Mouse (Mus musculus): ENCODE data around the gene Zfp418. TPM values are rescaled to one million over a fixed set of nuclear protein-coding genes. Genes with fewer than 3 reads are reported as not detected.
A peak's percentile ranks its signal among the peaks of the same experiment; 100 is the strongest.
"Not testable (repeated sequence)": the region's sequence is repeated elsewhere in the genome, so short reads cannot be mapped to it uniquely, and the experiment has no call there.

Zfp418 gene
- 2.4 and 3.1 TPM in 2 replicates for polyA plus RNA-seq (2015; fragmentation: Nextera tagmentation; extraction: Ambion mirVana)

GRCm38 (mm10) chr7:7171227-7172147 is at the start of gene Zfp418:
Gene Zfp418 (plus strand): TSS chr7:7171330.
- peak; percentile 95 for ATAC-seq (ENCODE audit: borderline replicate concordance, extremely low read depth, low FRiP score, low TSS enrichment)
- peak within 1 kb of the TSS; percentile 62 for H3K4me2 ChIP-seq
- H3K27me3 ChIP-seq: no peaks in the 10 kb centered on the region
- peak within 1 kb of the TSS; percentile 82 for H3K27ac ChIP-seq
- under 1% methylated on average over 26 of the region's 26 CpGs for WGBS
- H3K36me3 ChIP-seq: peaks cover 8% of the 10 kb centered on the region; the same call in 1 of the 2 replicates
- peak within 1 kb of the TSS; percentile 66 for H3K9ac ChIP-seq
- H3K9me3 ChIP-seq: no peaks in the 10 kb centered on the region
- H3K4me3 ChIP-seq: peak within 1 kb of the TSS; percentile 66
- H3K4me1 ChIP-seq: peaks cover 6% of the 10 kb centered on the region; the same call in 1 of the 2 replicates

- Histone ChIP-seq H3K4me1 (peaks cover 9% of the 10 kb centered on the region; the same call in 1 of the 2 replicates), H3K4me2 (peak overlapping the region; percentile 67), H3K4me3 (peak overlapping the region; percentile 66), H3K36me3 (peaks cover 8% of the 10 kb centered on the region; the same call in 1 of the 2 replicates), H3K9ac (no peak overlapping the region), H3K9me3 (no peaks in the 10 kb centered on the region), H3K27ac (no peak overlapping the region), H3K27me3 (no peaks in the 10 kb centered on the region)
- no peak for ATAC-seq (ENCODE audit: borderline replicate concordance, extremely low read depth, low FRiP score, low TSS enrichment)
- 50% methylated on average over 6 of the region's 6 CpGs for WGBS
Observed at GRCm38 (mm10) chr7:7121602-7121980, 49.5 kb upstream of the Zfp418 start.

- not testable (repeated sequence) for H3K4me3 ChIP-seq; H3K27ac ChIP-seq; H3K36me3 ChIP-seq; H3K9me3 ChIP-seq; H3K9ac ChIP-seq; H3K4me1 ChIP-seq; H3K4me2 ChIP-seq; ATAC-seq (ENCODE audit: borderline replicate concordance, extremely low read depth, low FRiP score, low TSS enrichment); H3K27me3 ChIP-seq
- WGBS: 93% methylated on average over 15 of the region's 15 CpGs
Observed at GRCm38 (mm10) chr7:7130491-7131124, 40.5 kb upstream of the Zfp418 start.

GRCm38 (mm10) chr7:7132751-7133150 is 38.4 kb upstream of the Zfp418 start:
- ATAC-seq (ENCODE audit: borderline replicate concordance, extremely low read depth, low FRiP score, low TSS enrichment): no peak
- Histone ChIP-seq H3K36me3 (no peaks in the 10 kb centered on the region), H3K4me2 (no peak overlapping the region), H3K9ac (no peak overlapping the region), H3K4me1 (no peaks in the 10 kb centered on the region), H3K27me3 (no peaks in the 10 kb centered on the region), H3K4me3 (no peak overlapping the region), H3K27ac (no peak overlapping the region), H3K9me3 (no peaks in the 10 kb centered on the region)
- WGBS: 68% methylated on average over 8 of the region's 8 CpGs

GRCm38 (mm10) chr7:7136379-7136866 is 34.7 kb upstream of the Zfp418 start, which contains the start of gene Zfp773:
Gene Zfp773 (minus strand): TSS chr7:7136755.
- Histone ChIP-seq H3K4me1 (no peaks in the 10 kb centered on the region), H3K4me2 (peak within 1 kb of the TSS; percentile 52), H3K9ac (peak within 1 kb of the TSS; percentile 39), H3K27me3 (no peaks in the 10 kb centered on the region), H3K27ac (peak within 1 kb of the TSS; percentile 52; the same call in 1 of the 2 replicates), H3K9me3 (no peaks in the 10 kb centered on the region), H3K36me3 (no peaks in the 10 kb centered on the region), H3K4me3 (peak within 1 kb of the TSS; percentile 46)
- ATAC-seq (ENCODE audit: borderline replicate concordance, extremely low read depth, low FRiP score, low TSS enrichment): peak; percentile 94
- 6% methylated on average over 16 of the region's 16 CpGs for WGBS

- Histone ChIP-seq H3K4me3 (no peak overlapping the region), H3K4me1 (no peaks in the 10 kb centered on the region), H3K9ac (no peak overlapping the region), H3K36me3 (no peaks in the 10 kb centered on the region), H3K9me3 (no peaks in the 10 kb centered on the region), H3K4me2 (no peak overlapping the region), H3K27ac (no peak overlapping the region), H3K27me3 (no peaks in the 10 kb centered on the region)
- WGBS: 92% methylated on average over 1 of the region's 1 CpGs
- ATAC-seq (ENCODE audit: borderline replicate concordance, extremely low read depth, low FRiP score, low TSS enrichment): no peak
Observed at GRCm38 (mm10) chr7:7144215-7144614, 26.9 kb upstream of the Zfp418 start.

GRCm38 (mm10) chr7:7145991-7146608 is 25.0 kb upstream of the Zfp418 start:
- Histone ChIP-seq H3K4me3 (no peak overlapping the region), H3K36me3 (no peaks in the 10 kb centered on the region), H3K9ac (no peak overlapping the region), H3K4me1 (no peaks in the 10 kb centered on the region), H3K27me3 (no peaks in the 10 kb centered on the region), H3K4me2 (no peak overlapping the region), H3K9me3 (no peaks in the 10 kb centered on the region), H3K27ac (no peak overlapping the region)
- no peak for ATAC-seq (ENCODE audit: borderline replicate concordance, extremely low read depth, low FRiP score, low TSS enrichment)
- 85% methylated on average over 15 of the region's 15 CpGs for WGBS

GRCm38 (mm10) chr7:7185897-7186296 is 14.8 kb downstream of the Zfp418 start:
- ATAC-seq (ENCODE audit: borderline replicate concordance, extremely low read depth, low FRiP score, low TSS enrichment): no peak

GRCm38 (mm10) chr7:7187417-7188190 is 16.5 kb downstream of the Zfp418 start:
- H3K9ac ChIP-seq: 0 out of 2 replicates have a peak overlapping the region, but pooled peaks have one; percentile 10
- peaks cover 5% of the 10 kb centered on the region; the same call in 1 of the 2 replicates for H3K36me3 ChIP-seq
- peak overlapping the region; percentile 53 for H3K4me2 ChIP-seq
- 13% methylated on average over 13 of the region's 13 CpGs for WGBS
- no peak overlapping the region for H3K27ac ChIP-seq
- H3K4me3 ChIP-seq: peak overlapping the region; percentile 60
- no peaks in the 10 kb centered on the region for H3K27me3 ChIP-seq
- peaks cover 5% of the 10 kb centered on the region; the same call in 1 of the 2 replicates for H3K4me1 ChIP-seq
- no peaks in the 10 kb centered on the region for H3K9me3 ChIP-seq
- ATAC-seq (ENCODE audit: borderline replicate concordance, extremely low read depth, low FRiP score, low TSS enrichment): peak; percentile 76; the same call in 1 of the 2 replicates

More at GRCm38 (mm10) chr7:7185897-7186296, 14.8 kb downstream of the Zfp418 start:
- Histone ChIP-seq H3K27me3 (no peaks in the 10 kb centered on the region), H3K4me2 (no peak overlapping the region), H3K36me3 (peaks cover 19% of the 10 kb centered on the region; the same call in 1 of the 2 replicates), H3K9ac (no peak overlapping the region), H3K4me1 (peaks cover 5% of the 10 kb centered on the region; the same call in 1 of the 2 replicates), H3K27ac (no peak overlapping the region), H3K4me3 (no peak overlapping the region), H3K9me3 (no peaks in the 10 kb centered on the region)
- whole genome bisulfite sequencing: 83% methylated on average over 1 of the region's 1 CpGs

GRCm38 (mm10) chr7:7188191-7188942 is 17.2 kb downstream of the Zfp418 start:
- Histone ChIP-seq H3K9me3 (no peaks in the 10 kb centered on the region), H3K4me1 (peaks cover 5% of the 10 kb centered on the region; the same call in 1 of the 2 replicates), H3K4me3 (peak overlapping the region; percentile 60), H3K27ac (no peak overlapping the region), H3K4me2 (peak overlapping the region; percentile 53), H3K27me3 (no peaks in the 10 kb centered on the region), H3K9ac (0 out of 2 replicates have a peak overlapping the region, but pooled peaks have one; percentile 10), H3K36me3 (no peaks in the 10 kb centered on the region)
- ATAC-seq (ENCODE audit: borderline replicate concordance, extremely low read depth, low FRiP score, low TSS enrichment): peak; percentile 94
- WGBS: 9% methylated on average over 18 of the region's 18 CpGs
